Mouse (Mus musculus) MEL (cell line): ENCODE measurements around the gene Eef2kmt. TPM values are rescaled to one million over a fixed set of nuclear protein-coding genes. Genes with fewer than 3 reads are reported as not detected.

Experiments used
- DNase-seq: peaks from one replicate; pipeline ENCODE4 v3.0.0; 2011; ENCODE audit warnings: low read depth, low spot score
- H3K27ac ChIP-seq: 2 replicates; pipeline ENCODE4 v1.5.1; 2012; ENCODE audit warnings: low read depth, mild to moderate bottlenecking, control low read depth, low read length, moderate library complexity; ENCODE audit not compliant: control insufficient read depth
- H3K27me3 ChIP-seq, 2 experiments: fragments of 150-350 bp in 1 of 2; sonication (generic) in 1 of 2; 2 replicates each; pipeline ENCODE4 v1.6.1; 2012; ENCODE audit warnings: low read length in 2 of 2, mild to moderate bottlenecking in 2 of 2, improper control_type of control experiment in 1 of 2, moderate library complexity in 1 of 2; ENCODE audit not compliant: insufficient read depth in 2 of 2, control insufficient read depth in 1 of 2
- H3K36me3 ChIP-seq, 2 experiments: 2 replicates each; pipeline ENCODE4 v1.6.1; 2012 to 2014; ENCODE audit warnings: low read length in 2 of 2, improper control_type of control experiment in 1 of 2, inconsistent platforms in 1 of 2, mild to moderate bottlenecking in 1 of 2; ENCODE audit not compliant: insufficient read depth in 2 of 2, control insufficient read depth in 1 of 2
- H3K4me1 ChIP-seq, 2 experiments: fragments of 150-350 bp in 1 of 2; sonication (generic) in 1 of 2; 2 replicates each; pipeline ENCODE4 v1.6.1; 2012; ENCODE audit warnings: low read length in 2 of 2, improper control_type of control experiment in 1 of 2, mild to moderate bottlenecking in 1 of 2; ENCODE audit not compliant: insufficient read depth in 2 of 2, control insufficient read depth in 1 of 2
- H3K4me3 ChIP-seq, 2 experiments: fragments of 150-350 bp in 1 of 2; sonication (generic) in 1 of 2; 2 replicates each; pipeline ENCODE4 v1.5.1; 2012; ENCODE audit warnings: low read depth in 2 of 2, low read length in 2 of 2, mild to moderate bottlenecking in 2 of 2, moderate library complexity in 2 of 2, control low read depth in 1 of 2, improper control_type of control experiment in 1 of 2; ENCODE audit not compliant: control insufficient read depth in 1 of 2, insufficient read depth in 1 of 2
- H3K79me2 ChIP-seq: 2 replicates; pipeline ENCODE4 v1.6.1; 2012; ENCODE audit warnings: mild to moderate bottlenecking, low read length, moderate library complexity; ENCODE audit not compliant: control insufficient read depth, poor library complexity, insufficient read depth
- H3K9ac ChIP-seq: 2 replicates; pipeline ENCODE4 v1.6.1; 2012; ENCODE audit warnings: low read depth, mild to moderate bottlenecking, control low read depth, low read length, moderate library complexity; ENCODE audit not compliant: control insufficient read depth, poor library complexity, severe bottlenecking
- H3K9me3 ChIP-seq: fragments of 150-350 bp; sonication (generic); replicated peaks from 2 replicates; pipeline ENCODE4 v1.6.1; 2012; ENCODE audit warnings: mild to moderate bottlenecking, low read length, improper control_type of control experiment, moderate library complexity; ENCODE audit not compliant: insufficient read depth
- BHLHE40 ChIP-seq: IDR thresholded peaks from 2 replicates; pipeline ENCODE4 v1.6.1; 2012; ENCODE audit warnings: low read depth, mild to moderate bottlenecking, inconsistent platforms, low read length, improper control_type of control experiment, borderline replicate concordance
- CHD1 ChIP-seq: IDR thresholded peaks from 2 replicates; pipeline ENCODE4 v1.6.1; 2012; ENCODE audit warnings: low read depth, mild to moderate bottlenecking, inconsistent platforms, low read length, improper control_type of control experiment
- CHD2 ChIP-seq: IDR thresholded peaks from 2 replicates; pipeline ENCODE4 v1.6.1; 2011; ENCODE audit warnings: low read length, improper control_type of control experiment
- CTCF ChIP-seq, 3 experiments: IDR thresholded peaks in 2 of 3; conservative IDR thresholded peaks in 1 of 3; 2 replicates each; pipeline ENCODE4 v1.5.1; 2011 to 2012; ENCODE audit warnings: low read length in 3 of 3, low read depth in 2 of 3, mild to moderate bottlenecking in 2 of 3, improper control_type of control experiment in 1 of 3, inconsistent platforms in 1 of 3, mixed read lengths in 1 of 3, moderate library complexity in 1 of 3; ENCODE audit not compliant: control insufficient read depth in 1 of 3, insufficient read depth in 1 of 3, poor library complexity in 1 of 3, severe bottlenecking in 1 of 3
- E2F4 ChIP-seq: IDR thresholded peaks from 2 replicates; pipeline ENCODE4 v1.6.1; 2011; ENCODE audit warnings: low read depth, low read length, improper control_type of control experiment, borderline replicate concordance
- ELF1 ChIP-seq: IDR thresholded peaks from 2 replicates; pipeline ENCODE4 v1.6.1; 2014; ENCODE audit warnings: low read depth, mild to moderate bottlenecking, inconsistent platforms, low read length, improper control_type of control experiment, moderate library complexity
- EP300 ChIP-seq, 2 experiments: IDR thresholded peaks; 2 replicates each; pipeline ENCODE4 v1.6.1; 2011; ENCODE audit warnings: improper control_type of control experiment in 2 of 2, low read length in 2 of 2, low read depth in 1 of 2, mild to moderate bottlenecking in 1 of 2
- ETS1 ChIP-seq: IDR thresholded peaks from 2 replicates; pipeline ENCODE4 v1.6.1; 2012; ENCODE audit warnings: low read depth, mild to moderate bottlenecking, inconsistent platforms, low read length, improper control_type of control experiment, moderate library complexity
- GABPA ChIP-seq: IDR thresholded peaks from 2 replicates; pipeline ENCODE4 v1.6.1; 2012; ENCODE audit warnings: low read depth, mild to moderate bottlenecking, inconsistent platforms, low read length, improper control_type of control experiment, moderate library complexity
- GATA1 ChIP-seq: IDR thresholded peaks from 2 replicates; pipeline ENCODE4 v1.6.1; 2011; ENCODE audit warnings: low read depth, low read length, improper control_type of control experiment
- HCFC1 ChIP-seq: IDR thresholded peaks from 2 replicates; pipeline ENCODE4 v1.6.1; 2012; ENCODE audit warnings: low read depth, mild to moderate bottlenecking, inconsistent platforms, low read length, improper control_type of control experiment, moderate library complexity
- JUND ChIP-seq: IDR thresholded peaks from 2 replicates; pipeline ENCODE4 v1.6.1; 2011; ENCODE audit warnings: low read depth, mild to moderate bottlenecking, improper control_type of control experiment, low read length
- KAT2A ChIP-seq: conservative IDR thresholded peaks from 2 replicates; pipeline ENCODE4 v1.6.1; 2012; ENCODE audit warnings: low read depth, low read length, improper control_type of control experiment, inconsistent platforms
- MAX ChIP-seq: IDR thresholded peaks from 2 replicates; pipeline ENCODE4 v1.6.1; 2011; ENCODE audit warnings: low read length, improper control_type of control experiment
- MAZ ChIP-seq: IDR thresholded peaks from 2 replicates; pipeline ENCODE4 v1.6.1; 2012; ENCODE audit warnings: low read depth, mild to moderate bottlenecking, inconsistent platforms, low read length, improper control_type of control experiment
- MEF2A ChIP-seq: IDR thresholded peaks from 2 replicates; pipeline ENCODE4 v1.6.1; 2014; ENCODE audit warnings: low read depth, mild to moderate bottlenecking, inconsistent platforms, low read length, improper control_type of control experiment; ENCODE audit not compliant: poor library complexity, insufficient replicate concordance, severe bottlenecking; ENCODE audit errors: extremely low read depth
- MXI1 ChIP-seq: IDR thresholded peaks from 2 replicates; pipeline ENCODE4 v1.6.1; 2011; ENCODE audit warnings: mild to moderate bottlenecking, low read depth, low read length, improper control_type of control experiment
- MYB ChIP-seq: IDR thresholded peaks from 2 replicates; pipeline ENCODE4 v1.6.1; 2011; ENCODE audit warnings: mild to moderate bottlenecking, low read depth, low read length, improper control_type of control experiment
- MYC ChIP-seq: IDR thresholded peaks from 2 replicates; pipeline ENCODE4 v1.6.1; 2011; ENCODE audit warnings: low read depth, mild to moderate bottlenecking, low read length, improper control_type of control experiment, moderate library complexity
- NELFE ChIP-seq: IDR thresholded peaks from 2 replicates; pipeline ENCODE4 v1.6.1; 2011; ENCODE audit warnings: low read depth, low read length, improper control_type of control experiment
- NRF1 ChIP-seq: IDR thresholded peaks from 2 replicates; pipeline ENCODE4 v1.6.1; 2014; ENCODE audit warnings: low read depth, mild to moderate bottlenecking, inconsistent platforms, low read length, improper control_type of control experiment, moderate library complexity; ENCODE audit not compliant: poor library complexity, insufficient read depth, severe bottlenecking
- POLR2A ChIP-seq, 2 experiments: IDR thresholded peaks; 2 replicates each; pipeline ENCODE4 v1.6.1; 2011 to 2012; ENCODE audit warnings: low read length in 2 of 2, mild to moderate bottlenecking in 2 of 2, control low read depth in 1 of 2, improper control_type of control experiment in 1 of 2, low read depth in 1 of 2, moderate library complexity in 1 of 2; ENCODE audit not compliant: control insufficient read depth in 1 of 2, insufficient read depth in 1 of 2, poor library complexity in 1 of 2
- POLR2AphosphoS2 ChIP-seq: IDR thresholded peaks from 2 replicates; pipeline ENCODE4 v1.6.1; 2011; ENCODE audit warnings: low read length, improper control_type of control experiment
- POLR2AphosphoS5 ChIP-seq: IDR thresholded peaks from 2 replicates; pipeline ENCODE4 v1.6.1; 2012; ENCODE audit warnings: low read depth, borderline replicate concordance, mild to moderate bottlenecking, inconsistent platforms, low read length, moderate library complexity, mixed read lengths
- RCOR1 ChIP-seq: IDR thresholded peaks from 2 replicates; pipeline ENCODE4 v1.6.1; 2012; ENCODE audit warnings: low read depth, mild to moderate bottlenecking, inconsistent platforms, low read length, improper control_type of control experiment
- SIN3A ChIP-seq: IDR thresholded peaks from 2 replicates; pipeline ENCODE4 v1.6.1; 2012; ENCODE audit warnings: low read length, improper control_type of control experiment, inconsistent platforms
- SMC3 ChIP-seq: IDR thresholded peaks from 2 replicates; pipeline ENCODE4 v1.6.1; 2011; ENCODE audit warnings: low read depth, low read length, improper control_type of control experiment
- TAL1 ChIP-seq: IDR thresholded peaks from 2 replicates; pipeline ENCODE4 v1.6.1; 2012; ENCODE audit warnings: mild to moderate bottlenecking, inconsistent platforms, low read length, moderate library complexity, mixed read lengths
- UBTF ChIP-seq: IDR thresholded peaks from 2 replicates; pipeline ENCODE4 v1.6.1; 2012; ENCODE audit warnings: low read depth, mild to moderate bottlenecking, inconsistent platforms, low read length, improper control_type of control experiment, moderate library complexity, borderline replicate concordance; ENCODE audit not compliant: insufficient read depth
- USF1 ChIP-seq: IDR thresholded peaks from 2 replicates; pipeline ENCODE4 v1.6.1; 2014; ENCODE audit warnings: low read depth, mild to moderate bottlenecking, inconsistent platforms, low read length, improper control_type of control experiment, moderate library complexity
- USF2 ChIP-seq, 2 experiments: IDR thresholded peaks; 2 replicates each; pipeline ENCODE4 v1.6.1; 2011 to 2012; ENCODE audit warnings: improper control_type of control experiment in 2 of 2, low read length in 2 of 2, borderline replicate concordance in 1 of 2, inconsistent platforms in 1 of 2, low read depth in 1 of 2, mild to moderate bottlenecking in 1 of 2; ENCODE audit not compliant: insufficient read depth in 1 of 2
- ZC3H11A ChIP-seq: IDR thresholded peaks from 2 replicates; pipeline ENCODE4 v1.6.1; 2012; ENCODE audit warnings: low read depth, mild to moderate bottlenecking, inconsistent platforms, low read length, improper control_type of control experiment
- ZKSCAN1 ChIP-seq: IDR thresholded peaks from 2 replicates; pipeline ENCODE4 v1.6.1; 2012; ENCODE audit warnings: low read depth, mild to moderate bottlenecking, inconsistent platforms, low read length, improper control_type of control experiment, moderate library complexity
- ZMIZ1 ChIP-seq: IDR thresholded peaks from 2 replicates; pipeline ENCODE4 v1.6.1; 2012; ENCODE audit warnings: low read depth, mild to moderate bottlenecking, inconsistent platforms, low read length, improper control_type of control experiment, moderate library complexity
- ZNF384 ChIP-seq: IDR thresholded peaks from 2 replicates; pipeline ENCODE4 v1.6.1; 2012; ENCODE audit warnings: low read depth, mild to moderate bottlenecking, inconsistent platforms, low read length, improper control_type of control experiment
- polyA plus RNA-seq, 2 experiments: library from polyadenylated mRNA; stranded (reverse) in 1 of 2; unstranded in 1 of 2; fragments of >175 nt in 1 of 2; fragments of >200 nt in 1 of 2; gene quantifications; 2 replicates each; pipeline versions ENCODE4 v1.2.1 to v1.2.4; 2012; ENCODE audit warnings: low replicate concordance in 2 of 2, low read depth in 1 of 2; ENCODE audit not compliant: insufficient read length in 2 of 2, insufficient read depth in 1 of 2, missing spikeins in 1 of 2
- total RNA-seq: library from RNA; depleted of rRNA; stranded (reverse); fragments of 300-350 nt; gene quantifications from 2 replicates; pipeline ENCODE4 v1.2.3, GENCODE M21; 2012

The Eef2kmt gene
- total and polyA plus RNA-seq, 3 experiments, result 21.4 to 48.6 TPM; not detected in 1

- peaks cover 0 to 4% of the 10 kb centered on the region in 2 experiments; a peak in 1 of 4 replicates for H3K4me1 ChIP-seq
- peak within 1 kb of the TSS; percentile 88 for H3K9ac ChIP-seq
- H3K9me3 ChIP-seq, result no peaks in the 10 kb centered on the region
- H3K79me2 ChIP-seq, result peaks cover 3% of the 10 kb centered on the region; the same call in 1 of the 2 replicates
- H3K4me3 ChIP-seq, result peak within 1 kb of the TSS; percentile 76 to 91
- H3K27ac ChIP-seq, result peak within 1 kb of the TSS; percentile 40
- no peaks in the 10 kb centered on the region for H3K27me3 ChIP-seq
- peak; percentile 90 for DNase-seq
- H3K36me3 ChIP-seq, result peaks cover 0 to 3% of the 10 kb centered on the region in 2 experiments; a peak in 1 of 4 replicates
- TF ChIP-seq MAZ (no peak), GATA1 (no peak), EP300 (IDR thresholded peaks at IDR 0.05; ENCODE audit: low read depth in 1 of 2, low read length in 2 of 2) (no peak), HCFC1 (peak; percentile 89), CHD1 (no peak), ZKSCAN1 (no peak), MAX (peak; percentile 98), POLR2A (IDR thresholded peaks at IDR 0.05; ENCODE audit: control insufficient read depth in 1 of 2, insufficient read depth in 1 of 2, low read depth in 1 of 2, low read length in 2 of 2, poor library complexity in 1 of 2) (peak; percentile 76 to 84), USF2 (IDR thresholded peaks at IDR 0.05; ENCODE audit: borderline replicate concordance in 1 of 2, insufficient read depth in 1 of 2, low read depth in 1 of 2, low read length in 2 of 2) (peak; percentile 98 to 100), SIN3A (peak; percentile 100), CTCF (IDR thresholded peaks at IDR 0.05 in 2 of 3, conservative IDR thresholded peaks at IDR 0.05 in 1 of 3; ENCODE audit: control insufficient read depth in 1 of 3, insufficient read depth in 1 of 3, low read depth in 2 of 3, low read length in 3 of 3, poor library complexity in 1 of 3, severe bottlenecking in 1 of 3) (no peak), BHLHE40 (peak; percentile 50; the same call in 1 of the 2 replicates), ETS1 (peak; percentile 62; the same call in 1 of the 2 replicates), MYB (no peak), POLR2AphosphoS5 (no peak), POLR2AphosphoS2 (no peak), SMC3 (no peak), TAL1 (no peak), MYC (peak; percentile 91), KAT2A (no peak; the same call in 1 of the 2 replicates), MXI1 (peak; percentile 98), JUND (no peak), ZNF384 (no peak), NELFE (peak; percentile 64), RCOR1 (peak; percentile 56; the same call in 1 of the 2 replicates), UBTF (no peak), GABPA (no peak), MEF2A (no peak), ELF1 (no peak), E2F4 (no peak), USF1 (peak; percentile 99), NRF1 (0 out of 2 replicates have a peak, but pooled peaks have one; percentile 18), CHD2 (no peak), ZMIZ1 (no peak), ZC3H11A (no peak)
Observed at GRCm38 (mm10) chr16:5203668-5204433, 51.9 kb downstream of the Eef2kmt start, which contains the start of gene Nagpa. Gene Nagpa, minus strand, starts transcription at chr16:5204012.
